Mouse (Mus musculus) ES-Bruce4 (cell line): ENCODE data around the gene Ak1. TPM values are rescaled to one million over a fixed set of nuclear protein-coding genes. Genes with fewer than 3 reads are reported as not detected.

Source experiments
- H3K27ac ChIP-seq: 2 replicates; pipeline ENCODE4 v1.5.1; 2012; ENCODE audit warnings: low read length, inconsistent platforms; ENCODE audit not compliant: insufficient read depth
- H3K27me3 ChIP-seq: 2 replicates; pipeline ENCODE4 v1.6.1; 2012; ENCODE audit warnings: mild to moderate bottlenecking, low read length, inconsistent platforms; ENCODE audit not compliant: control insufficient read depth, poor library complexity, insufficient read depth, severe bottlenecking
- H3K36me3 ChIP-seq: 2 replicates; pipeline ENCODE4 v1.6.1; 2012; ENCODE audit warnings: inconsistent platforms, mild to moderate bottlenecking, low read length, moderate library complexity; ENCODE audit not compliant: control insufficient read depth, poor library complexity, insufficient read depth, severe bottlenecking
- H3K4me1 ChIP-seq: one replicate; pipeline ENCODE4 v1.8.1; 2011; ENCODE audit warnings: low read length; ENCODE audit not compliant: control insufficient read depth, insufficient read depth
- H3K4me3 ChIP-seq: 2 replicates; pipeline ENCODE4 v1.5.1; 2011; ENCODE audit warnings: low read depth, mild to moderate bottlenecking, low read length
- H3K9ac ChIP-seq: 2 replicates; pipeline ENCODE4 v1.6.1; 2012; ENCODE audit warnings: low read depth, mild to moderate bottlenecking, inconsistent platforms; ENCODE audit not compliant: poor library complexity, severe bottlenecking
- H3K9me3 ChIP-seq: replicated peaks from 2 replicates; pipeline ENCODE4 v1.6.1; 2012; ENCODE audit warnings: mild to moderate bottlenecking, low read length, inconsistent platforms; ENCODE audit not compliant: control insufficient read depth, poor library complexity, insufficient read depth, severe bottlenecking
- CTCF ChIP-seq: IDR thresholded peaks from one replicate; pipeline ENCODE4 v1.8.1; 2011; ENCODE audit warnings: low read depth, low read length
- EP300 ChIP-seq: IDR thresholded peaks from 2 replicates; pipeline ENCODE4 v1.6.1; 2011; ENCODE audit warnings: low read depth, low read length; ENCODE audit not compliant: insufficient read depth
- POLR2A ChIP-seq: IDR thresholded peaks from one replicate; pipeline ENCODE4 v1.8.1; 2011; ENCODE audit warnings: low read length; ENCODE audit not compliant: insufficient read depth
- polyA plus RNA-seq: library from polyadenylated mRNA; stranded (reverse); fragments of >200 nt; gene quantifications from 2 replicates; pipeline ENCODE4 v1.2.4, GENCODE M21; 2011; ENCODE audit warnings: low read depth; ENCODE audit not compliant: missing spikeins, insufficient read depth, insufficient read length

Ak1 gene
- polyA plus RNA-seq, 1 experiment: 71.8 TPM

- peaks cover 30% of the 10 kb centered on the region for H3K36me3 ChIP-seq
- TF ChIP-seq CTCF (no peak), EP300 (no peak), POLR2A (no peak)
- no peaks in the 10 kb centered on the region for H3K9me3 ChIP-seq
- peak overlapping the region; percentile 7; the same call in 1 of the 2 replicates for H3K27ac ChIP-seq
- H3K9ac ChIP-seq: peak overlapping the region; percentile 17; the same call in 1 of the 2 replicates
- H3K27me3 ChIP-seq: no peaks in the 10 kb centered on the region
- H3K4me1 ChIP-seq: peaks cover 1% of the 10 kb centered on the region
- no peak overlapping the region for H3K4me3 ChIP-seq
Observed at GRCm38 (mm10) chr2:32680961-32681650, 59.5 kb downstream of the Ak1 start.

- Histone ChIP-seq H3K4me1 (peaks cover 1% of the 10 kb centered on the region), H3K4me3 (no peak overlapping the region), H3K9ac (peak overlapping the region; percentile 17; the same call in 1 of the 2 replicates), H3K27me3 (no peaks in the 10 kb centered on the region), H3K9me3 (no peaks in the 10 kb centered on the region), H3K36me3 (peaks cover 31% of the 10 kb centered on the region), H3K27ac (peak overlapping the region; percentile 7; the same call in 1 of the 2 replicates)
- TF ChIP-seq CTCF (no peak), EP300 (no peak), POLR2A (no peak)
Observed at GRCm38 (mm10) chr2:32681754-32682153, 60.2 kb downstream of the Ak1 start.

- Histone ChIP-seq H3K36me3 (peaks cover 38% of the 10 kb centered on the region), H3K9ac (no peak overlapping the region), H3K27ac (peak overlapping the region; percentile 12; the same call in 1 of the 2 replicates), H3K27me3 (no peaks in the 10 kb centered on the region), H3K4me3 (no peak overlapping the region), H3K9me3 (no peaks in the 10 kb centered on the region), H3K4me1 (peaks cover 1% of the 10 kb centered on the region)
- TF ChIP-seq EP300 (no peak), CTCF (no peak), POLR2A (no peak)
Observed at GRCm38 (mm10) chr2:32682721-32683417, 61.3 kb downstream of the Ak1 start.

GRCm38 (mm10) chr2:32683701-32684100, 62.1 kb downstream of the Ak1 start:
- Histone ChIP-seq H3K4me1 (peaks cover 1% of the 10 kb centered on the region), H3K27me3 (no peaks in the 10 kb centered on the region), H3K27ac (no peak overlapping the region), H3K9me3 (no peaks in the 10 kb centered on the region), H3K9ac (no peak overlapping the region), H3K4me3 (no peak overlapping the region), H3K36me3 (peaks cover 37% of the 10 kb centered on the region)
- no peak for TF ChIP-seq EP300
- no peak for TF ChIP-seq POLR2A
- no peak for TF ChIP-seq CTCF

Other genes with a start within 250 kb of the Ak1 start
- gene 1110008P14Rik, start 239.8 kb upstream of the Ak1 start, polyA plus RNA-seq: 25.7 and 30.5 TPM in 2 replicates
- not detected in 2 replicates for gene Lcn2, start 233.5 kb upstream of the Ak1 start, polyA plus RNA-seq
- 18.1 and 22.2 TPM in 2 replicates for gene Ptges2, start 225.9 kb upstream of the Ak1 start, polyA plus RNA-seq
- 3.0 and 3.6 TPM in 2 replicates for gene Naif1, start 171.3 kb upstream of the Ak1 start, polyA plus RNA-seq
- gene Slc25a25, start 170.3 kb upstream of the Ak1 start, polyA plus RNA-seq: 12.8 and 16.5 TPM in 2 replicates
- gene Fam102a, start 86.4 kb upstream of the Ak1 start, polyA plus RNA-seq: 12.2 and 16.5 TPM in 2 replicates
- 35.1 and 41.7 TPM in 2 replicates for gene Dpm2, start 50.9 kb upstream of the Ak1 start, polyA plus RNA-seq
- 1.8 and 4.1 TPM in 2 replicates for gene Pip5kl1, start 47.0 kb upstream of the Ak1 start, polyA plus RNA-seq
- 0.44 TPM in 1 of 2 replicates, not detected in the other for gene 9430097D07Rik, start 46.1 kb upstream of the Ak1 start, polyA plus RNA-seq
- gene St6galnac4, start 34.7 kb upstream of the Ak1 start, polyA plus RNA-seq: 9.4 and 9.7 TPM in 2 replicates
- gene St6galnac6, start 22.0 kb upstream of the Ak1 start, polyA plus RNA-seq: 22.5 and 24.2 TPM in 2 replicates
- gene Eng, start 24.8 kb downstream of the Ak1 start, polyA plus RNA-seq: 20.0 and 20.8 TPM in 2 replicates
- 45.7 and 52.7 TPM in 2 replicates for gene Fpgs, start 82.4 kb downstream of the Ak1 start, polyA plus RNA-seq
- gene Cdk9, start 91.3 kb downstream of the Ak1 start, polyA plus RNA-seq: 109 and 115 TPM in 2 replicates
- 9.0 and 11.4 TPM in 2 replicates for gene Sh2d3c, start 99.3 kb downstream of the Ak1 start, polyA plus RNA-seq
- gene 6330409D20Rik, start 119.3 kb downstream of the Ak1 start, polyA plus RNA-seq: not detected in 2 replicates
- 77.0 and 83.7 TPM in 2 replicates for gene Tor2a, start 135.5 kb downstream of the Ak1 start, polyA plus RNA-seq
- gene Ttc16, start 153.9 kb downstream of the Ak1 start, polyA plus RNA-seq: 2.2 TPM in 2 replicates
- 9.9 and 11.6 TPM in 2 replicates for gene Ptrh1, start 154.0 kb downstream of the Ak1 start, polyA plus RNA-seq
- not detected in 2 replicates for gene Cfap157, start 162.7 kb downstream of the Ak1 start, polyA plus RNA-seq
- 21.1 and 22.0 TPM in 2 replicates for gene Stxbp1, start 225.5 kb downstream of the Ak1 start, polyA plus RNA-seq